Mouse (Mus musculus): ENCODE results near the gene Senp6. TPM values are rescaled to one million over a fixed set of nuclear protein-coding genes. Genes with fewer than 3 reads are reported as not detected.

The Senp6 gene
- polyA plus RNA-seq (2017; shearing (Covaris generic)), result 123 TPM

GRCm38 (mm10) chr9:80066367-80067220 lies at the start of gene Senp6:
Senp6 (plus strand) TSS chr9:80066903.

GRCm38 (mm10) chr9:80164611-80165474 lies 98.1 kb downstream of the Senp6 start, which contains the start of gene Myo6:
Myo6 (plus strand) TSS chr9:80165031.

Other genes starting within 250 kb of the Senp6 start
- 0.09 TPM for gene Filip1, start 54.1 kb upstream of the Senp6 start, polyA plus RNA-seq (2017; shearing (Covaris generic))
- 65.9 TPM for gene Myo6, start 98.1 kb downstream of the Senp6 start, polyA plus RNA-seq (2017; shearing (Covaris generic))

All from naive thymus-derived CD4-positive, alpha-beta T cell, adult 5 months (primary cell).